Mouse (Mus musculus): ENCODE results near the gene Otx2. TPM values are rescaled to one million over a fixed set of nuclear protein-coding genes. Genes with fewer than 3 reads are reported as not detected.
"Not testable (repeated sequence)": the region's sequence is repeated elsewhere in the genome, so short reads cannot be mapped to it uniquely, and the experiment has no call there.

Otx2 gene
- polyA plus RNA-seq, 1 experiment, result 45.0 TPM

DNA sequence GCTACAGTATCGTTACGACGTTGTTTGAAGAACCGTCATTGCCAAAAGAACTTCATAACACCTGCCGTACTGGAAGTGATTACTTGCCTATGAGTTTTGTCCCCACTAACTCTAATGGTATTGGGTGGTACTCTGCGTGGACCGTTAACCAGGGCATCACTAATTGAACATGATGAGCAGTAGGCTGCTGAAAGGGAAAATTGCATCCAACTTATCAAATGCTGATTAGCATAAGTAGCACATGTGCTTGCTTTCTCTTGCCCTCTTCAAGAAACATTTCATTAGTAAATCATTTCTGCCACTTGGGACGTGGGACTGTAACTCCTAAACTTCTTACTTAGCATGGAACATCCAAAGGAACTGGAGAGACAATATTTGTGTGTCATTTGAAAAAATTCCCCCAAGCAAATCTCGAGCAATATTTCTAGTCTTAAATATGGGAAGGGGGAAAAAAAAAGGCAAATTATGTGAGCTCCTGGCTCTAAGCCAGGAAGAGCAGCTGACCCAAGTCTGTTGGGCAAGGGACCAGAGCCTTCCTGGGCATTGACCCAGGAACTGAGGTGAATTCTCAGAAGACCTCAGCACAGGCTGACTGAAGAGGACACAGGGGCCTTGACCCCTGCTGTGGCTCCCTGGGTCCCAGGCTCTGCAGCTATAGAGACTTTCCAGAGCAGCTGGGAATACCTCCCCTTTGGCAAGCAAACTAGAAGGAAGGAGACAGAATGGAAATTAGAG, 48.9 kb downstream of the Otx2 start:
- H3K9me3 ChIP-seq (replicated peaks; ENCODE audit: control insufficient read depth, insufficient read depth, low read length, poor library complexity, severe bottlenecking), result no peaks in the 10 kb centered on the region
- no peaks in the 10 kb centered on the region for H3K4me1 ChIP-seq (ENCODE audit: control insufficient read depth, insufficient read depth, low read length)
- no peaks in the 10 kb centered on the region for H3K36me3 ChIP-seq (ENCODE audit: control insufficient read depth, insufficient read depth, low read length, poor library complexity, severe bottlenecking)
- no peak overlapping the region for H3K27ac ChIP-seq (ENCODE audit: insufficient read depth, low read length)
- no peak overlapping the region for H3K4me3 ChIP-seq (ENCODE audit: low read depth, low read length)
- TF ChIP-seq EP300 (IDR thresholded peaks at IDR 0.05; ENCODE audit: insufficient read depth, low read depth, low read length), result no peak
- TF ChIP-seq POLR2A (IDR thresholded peaks at IDR 0.05; ENCODE audit: insufficient read depth, low read length), result no peak
- TF ChIP-seq CTCF (IDR thresholded peaks at IDR 0.05; ENCODE audit: low read depth, low read length), result no peak
- H3K27me3 ChIP-seq (ENCODE audit: control insufficient read depth, insufficient read depth, low read length, poor library complexity, severe bottlenecking), result no peaks in the 10 kb centered on the region
- no peak overlapping the region for H3K9ac ChIP-seq (ENCODE audit: low read depth, poor library complexity, severe bottlenecking)

DNA sequence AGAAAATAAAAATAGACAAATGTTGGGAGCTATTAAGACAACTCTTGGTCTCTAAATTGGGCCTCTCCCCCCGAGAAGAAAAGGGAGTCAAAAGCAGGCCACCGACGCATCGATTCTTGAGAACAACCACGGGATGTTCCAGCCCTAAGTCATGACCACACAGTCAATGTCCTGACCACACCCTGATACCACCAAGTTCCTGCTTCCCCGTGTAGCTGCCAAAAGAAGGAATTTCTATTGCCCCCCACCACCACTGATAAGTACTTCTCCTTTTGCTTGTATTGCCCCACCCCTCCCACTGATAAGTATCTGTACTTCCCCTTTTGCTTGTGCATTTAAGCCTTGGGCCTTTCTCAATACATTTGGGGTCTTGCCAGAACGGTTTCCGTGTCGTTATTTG, 50.9 kb downstream of the Otx2 start:
- H3K27ac ChIP-seq (ENCODE audit: insufficient read depth, low read length); H3K9ac ChIP-seq (ENCODE audit: low read depth, poor library complexity, severe bottlenecking); H3K4me3 ChIP-seq (ENCODE audit: low read depth, low read length); H3K9me3 ChIP-seq (replicated peaks; ENCODE audit: control insufficient read depth, insufficient read depth, low read length, poor library complexity, severe bottlenecking); H3K27me3 ChIP-seq (ENCODE audit: control insufficient read depth, insufficient read depth, low read length, poor library complexity, severe bottlenecking); H3K36me3 ChIP-seq (ENCODE audit: control insufficient read depth, insufficient read depth, low read length, poor library complexity, severe bottlenecking); H3K4me1 ChIP-seq (ENCODE audit: control insufficient read depth, insufficient read depth, low read length): not testable (repeated sequence)

DNA sequence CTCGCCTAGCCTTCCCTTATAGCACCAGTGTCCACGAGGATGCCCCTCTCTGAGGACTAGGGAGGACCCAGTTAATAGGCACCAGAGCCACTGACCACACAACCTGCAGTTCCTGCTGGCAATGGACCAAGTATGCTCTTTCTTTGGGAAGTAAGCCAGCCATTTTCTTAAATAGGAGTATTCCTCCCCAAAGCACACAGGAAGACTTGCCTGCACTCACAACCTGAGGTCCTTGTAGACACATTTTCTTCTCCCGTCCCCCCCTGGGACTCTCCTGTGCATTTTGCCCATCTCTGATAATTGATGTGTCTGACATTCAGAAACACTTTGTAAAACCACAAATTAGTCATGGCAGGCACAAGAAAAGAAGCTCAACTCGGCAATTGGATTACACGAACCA, 57.3 kb downstream of the Otx2 start:
- no peaks in the 10 kb centered on the region for H3K4me1 ChIP-seq (ENCODE audit: control insufficient read depth, insufficient read depth, low read length)
- no peaks in the 10 kb centered on the region for H3K9me3 ChIP-seq (replicated peaks; ENCODE audit: control insufficient read depth, insufficient read depth, low read length, poor library complexity, severe bottlenecking)
- no peak for TF ChIP-seq EP300 (IDR thresholded peaks at IDR 0.05; ENCODE audit: insufficient read depth, low read depth, low read length)
- no peak for TF ChIP-seq CTCF (IDR thresholded peaks at IDR 0.05; ENCODE audit: low read depth, low read length)
- TF ChIP-seq POLR2A (IDR thresholded peaks at IDR 0.05; ENCODE audit: insufficient read depth, low read length), result no peak
- no peak overlapping the region for H3K27ac ChIP-seq (ENCODE audit: insufficient read depth, low read length)
- H3K27me3 ChIP-seq (ENCODE audit: control insufficient read depth, insufficient read depth, low read length, poor library complexity, severe bottlenecking), result no peaks in the 10 kb centered on the region
- H3K4me3 ChIP-seq (ENCODE audit: low read depth, low read length), result no peak overlapping the region
- H3K36me3 ChIP-seq (ENCODE audit: control insufficient read depth, insufficient read depth, low read length, poor library complexity, severe bottlenecking), result no peaks in the 10 kb centered on the region
- H3K9ac ChIP-seq (ENCODE audit: low read depth, poor library complexity, severe bottlenecking), result no peak overlapping the region

- no peaks in the 10 kb centered on the region for H3K9me3 ChIP-seq (replicated peaks; ENCODE audit: control insufficient read depth, insufficient read depth, low read length, poor library complexity, severe bottlenecking)
- no peaks in the 10 kb centered on the region for H3K27me3 ChIP-seq (ENCODE audit: control insufficient read depth, insufficient read depth, low read length, poor library complexity, severe bottlenecking)
- H3K9ac ChIP-seq (ENCODE audit: low read depth, poor library complexity, severe bottlenecking), result no peak overlapping the region
- H3K36me3 ChIP-seq (ENCODE audit: control insufficient read depth, insufficient read depth, low read length, poor library complexity, severe bottlenecking), result no peaks in the 10 kb centered on the region
- H3K27ac ChIP-seq (ENCODE audit: insufficient read depth, low read length), result no peak overlapping the region
- H3K4me3 ChIP-seq (ENCODE audit: low read depth, low read length), result no peak overlapping the region
- no peaks in the 10 kb centered on the region for H3K4me1 ChIP-seq (ENCODE audit: control insufficient read depth, insufficient read depth, low read length)
- TF ChIP-seq EP300 (IDR thresholded peaks at IDR 0.05; ENCODE audit: insufficient read depth, low read depth, low read length), result no peak
- TF ChIP-seq POLR2A (IDR thresholded peaks at IDR 0.05; ENCODE audit: insufficient read depth, low read length), result no peak
- no peak for TF ChIP-seq CTCF (IDR thresholded peaks at IDR 0.05; ENCODE audit: low read depth, low read length)
Measured at GRCm38 (mm10) chr14:48608641-48609310, 64.8 kb downstream of the Otx2 start.

Other genes with a start within 250 kb of the Otx2 start
- gene Tmem260, start 227.7 kb downstream of the Otx2 start, polyA plus RNA-seq (2011; ENCODE audit: insufficient read depth, insufficient read length, low read depth, missing spikeins), result 14.0 and 14.7 TPM in 2 replicates